Mouse (Mus musculus) CH12.LX (cell line): ENCODE results near the gene Zfp287. TPM values are rescaled to one million over a fixed set of nuclear protein-coding genes. Genes with fewer than 3 reads are reported as not detected.

Experiments
- DNase-seq: peaks from one replicate; pipeline ENCODE4 v3.0.0-alpha.2; 2013; ENCODE audit errors: extremely low read depth
- H3K27ac ChIP-seq: 2 replicates; pipeline ENCODE4 v1.5.1; 2012; ENCODE audit warnings: low read depth, mild to moderate bottlenecking, control low read depth, moderate library complexity; ENCODE audit not compliant: insufficient read depth
- H3K27me3 ChIP-seq: replicated peaks from 2 replicates; pipeline ENCODE3; 2012; ENCODE audit warnings: inconsistent platforms
- H3K36me3 ChIP-seq, 2 experiments: replicated peaks in 1 of 2; 2 replicates each; pipeline versions ENCODE3 to v1.6.1; 2012; ENCODE audit warnings: inconsistent platforms in 1 of 2, low read length in 1 of 2, mild to moderate bottlenecking in 1 of 2, mixed read lengths in 1 of 2, moderate library complexity in 1 of 2; ENCODE audit not compliant: control insufficient read depth in 1 of 2, insufficient read depth in 1 of 2
- H3K4me1 ChIP-seq, 2 experiments: 2 replicates each; pipeline ENCODE4 v1.6.1; 2012; ENCODE audit warnings: inconsistent platforms in 1 of 2, moderate library complexity in 1 of 2; ENCODE audit not compliant: insufficient read depth in 2 of 2, control insufficient read depth in 1 of 2
- H3K4me2 ChIP-seq: 2 replicates; pipeline ENCODE4 v1.6.1; 2012; ENCODE audit warnings: low read depth, mild to moderate bottlenecking, control low read depth; ENCODE audit not compliant: poor library complexity, insufficient read depth, severe bottlenecking
- H3K4me3 ChIP-seq, 3 experiments: fragments of 150-350 bp in 1 of 3; sonication (generic) in 1 of 3; replicated peaks in 1 of 3; 2 replicates each; pipeline versions ENCODE3 to v1.5.1; 2011 to 2012; ENCODE audit warnings: low read depth in 2 of 3, low read length in 2 of 3, mild to moderate bottlenecking in 2 of 3, moderate library complexity in 2 of 3, control low read depth in 1 of 3, improper control_type of control experiment in 1 of 3, inconsistent platforms in 1 of 3, mixed read lengths in 1 of 3; ENCODE audit not compliant: poor library complexity in 1 of 3
- H3K79me2 ChIP-seq: replicated peaks from 2 replicates; pipeline ENCODE4 v1.6.1; 2012; ENCODE audit warnings: mild to moderate bottlenecking, moderate library complexity; ENCODE audit not compliant: control insufficient read depth, poor library complexity, insufficient read depth, severe bottlenecking; ENCODE audit errors: extremely low read depth
- H3K9ac ChIP-seq: 2 replicates; pipeline ENCODE4 v1.6.1; 2012; ENCODE audit warnings: low read depth, mild to moderate bottlenecking, control low read depth, moderate library complexity; ENCODE audit not compliant: insufficient read depth
- H3K9me3 ChIP-seq: replicated peaks from 2 replicates; pipeline ENCODE3; 2012; ENCODE audit warnings: low read length, inconsistent platforms, mixed read lengths
- BHLHE40 ChIP-seq: IDR thresholded peaks from 2 replicates; pipeline ENCODE4 v1.6.1; 2011; ENCODE audit warnings: mild to moderate bottlenecking, low read depth, low read length, improper control_type of control experiment
- CHD1 ChIP-seq: IDR thresholded peaks from 2 replicates; pipeline ENCODE4 v1.6.1; 2012; ENCODE audit warnings: low read depth, low read length, improper control_type of control experiment, inconsistent platforms
- CTCF ChIP-seq, 2 experiments: IDR thresholded peaks in 1 of 2; conservative IDR thresholded peaks in 1 of 2; 2 replicates each; pipeline ENCODE4 v1.5.1; 2011 to 2012; ENCODE audit warnings: low read depth in 2 of 2, low read length in 2 of 2, improper control_type of control experiment in 1 of 2, inconsistent platforms in 1 of 2, mild to moderate bottlenecking in 1 of 2, moderate library complexity in 1 of 2
- E2F4 ChIP-seq: IDR thresholded peaks from 2 replicates; pipeline ENCODE4 v1.6.1; 2011; ENCODE audit warnings: low read depth, low read length, improper control_type of control experiment; ENCODE audit not compliant: insufficient replicate concordance
- JUND ChIP-seq: conservative IDR thresholded peaks from 2 replicates; pipeline ENCODE4 v1.6.1; 2011; ENCODE audit warnings: low read depth, low read length, improper control_type of control experiment
- NELFE ChIP-seq: IDR thresholded peaks from 2 replicates; pipeline ENCODE4 v1.6.1; 2011; ENCODE audit warnings: low read depth, low read length, improper control_type of control experiment
- PAX5 ChIP-seq: IDR thresholded peaks from 2 replicates; pipeline ENCODE4 v1.6.1; 2012; ENCODE audit warnings: low read length, inconsistent platforms, mixed read lengths
- RAD21 ChIP-seq: IDR thresholded peaks from 2 replicates; pipeline ENCODE4 v1.6.1; 2011; ENCODE audit warnings: low read depth, mild to moderate bottlenecking, low read length, improper control_type of control experiment, moderate library complexity
- RCOR1 ChIP-seq: conservative IDR thresholded peaks from 2 replicates; pipeline ENCODE4 v1.6.1; 2012; ENCODE audit warnings: low read depth, mild to moderate bottlenecking, inconsistent platforms, low read length, improper control_type of control experiment
- SIN3A ChIP-seq: IDR thresholded peaks from 2 replicates; pipeline ENCODE4 v1.6.1; 2012; ENCODE audit warnings: low read length, improper control_type of control experiment, inconsistent platforms
- SMC3 ChIP-seq: IDR thresholded peaks from 2 replicates; pipeline ENCODE4 v1.6.1; 2011; ENCODE audit warnings: low read depth, low read length, improper control_type of control experiment
- TBP ChIP-seq: conservative IDR thresholded peaks from 2 replicates; pipeline ENCODE4 v1.6.1; 2011; ENCODE audit warnings: low read depth, low read length, improper control_type of control experiment
- UBTF ChIP-seq: IDR thresholded peaks from 2 replicates; pipeline ENCODE4 v1.6.1; 2012; ENCODE audit warnings: low read depth, mild to moderate bottlenecking, inconsistent platforms, low read length, improper control_type of control experiment, moderate library complexity
- USF2 ChIP-seq: conservative IDR thresholded peaks from 2 replicates; pipeline ENCODE4 v1.6.1; 2011; ENCODE audit warnings: low read depth, low read length, improper control_type of control experiment
- ZKSCAN1 ChIP-seq: IDR thresholded peaks from 2 replicates; pipeline ENCODE4 v1.6.1; 2012; ENCODE audit warnings: low read depth, inconsistent platforms, low read length, improper control_type of control experiment, borderline replicate concordance
- ZMIZ1 ChIP-seq: IDR thresholded peaks from 2 replicates; pipeline ENCODE4 v1.6.1; 2012; ENCODE audit warnings: low read depth, mild to moderate bottlenecking, inconsistent platforms, low read length, improper control_type of control experiment
- dilution Hi-C: fragments of 300-500 bp; cut with MboI; formaldehyde crosslinking; loops from 2 replicates; pipeline ENCODE4 v1.14.3; 2020; ENCODE audit warnings: low sequenced_read_pairs; ENCODE audit not compliant: extremely low pct_unique_long_range_greater_than_20kb, extremely low pct_ligation_motif_present
- in situ Hi-C: fragments of 300-500 bp; cut with MboI; formaldehyde crosslinking; loops from 3 replicates; pipeline ENCODE4 v1.14.3; 2019; ENCODE audit warnings: low sequenced_read_pairs, low pct_ligation_motif_present, low pct_unique_long_range_greater_than_20kb, mixed read lengths
- polyA plus RNA-seq: library from polyadenylated mRNA; unstranded; fragments of >175 nt; gene quantifications from 2 replicates; pipeline ENCODE4 v1.2.1, GENCODE M21; 2012; ENCODE audit warnings: low read depth; ENCODE audit not compliant: insufficient read length
- total RNA-seq, 2 experiments: library from RNA; depleted of rRNA; stranded (reverse); fragments of 300-350 nt in 1 of 2; fragments of >200 nt in 1 of 2; gene quantifications; 2 replicates each; pipeline ENCODE4 v1.2.3; 2012 to 2014

Gene Zfp287
- total and polyA plus RNA-seq, 3 experiments = 4.8 to 7.3 (median 5.7) TPM

DNA sequence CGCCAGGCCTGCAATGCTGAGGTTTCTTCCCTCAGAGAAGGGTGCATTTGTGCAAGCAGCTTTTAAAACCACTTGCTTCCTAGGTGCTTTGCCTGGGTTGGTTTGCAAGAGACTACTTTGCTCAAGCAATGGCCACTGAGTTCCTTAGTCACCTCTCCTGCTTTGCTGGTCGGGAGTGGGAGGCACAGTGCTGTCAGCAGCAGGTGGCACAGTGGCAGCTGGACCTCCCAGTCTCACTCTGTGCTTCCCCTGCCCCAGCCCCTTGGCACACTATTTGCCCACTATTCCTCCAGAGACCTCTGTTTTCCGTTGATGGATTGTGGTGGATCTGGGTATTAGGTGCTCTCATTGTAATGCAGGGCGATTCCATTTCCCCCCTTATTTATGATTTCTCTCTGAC lies 16.4 kb upstream of the Zfp287 start:
- no peak overlapping the region for H3K27ac ChIP-seq
- no peak for DNase-seq
- dilution Hi-C loops = no loop called here
- H3K4me3 ChIP-seq = no peak overlapping the region
- in situ Hi-C loops = no loop called here
- H3K79me2 ChIP-seq = no peaks in the 10 kb centered on the region
- H3K4me1 ChIP-seq = no peaks in the 10 kb centered on the region
- TF ChIP-seq E2F4 (no peak), ZMIZ1 (no peak), RAD21 (no peak), PAX5 (no peak), CTCF (conservative IDR thresholded peaks at IDR 0.05 in 1 of 2, IDR thresholded peaks at IDR 0.05 in 1 of 2; ENCODE audit: low read depth in 2 of 2, low read length in 2 of 2) (no peak), USF2 (no peak), ZKSCAN1 (no peak), NELFE (no peak), UBTF (no peak), JUND (no peak), BHLHE40 (no peak), SIN3A (no peak), RCOR1 (no peak), SMC3 (no peak), CHD1 (no peak)
- H3K4me2 ChIP-seq = no peak overlapping the region
- peaks cover 4% of the 10 kb centered on the region for H3K27me3 ChIP-seq
- no peak overlapping the region for H3K9ac ChIP-seq
- H3K9me3 ChIP-seq = no peaks in the 10 kb centered on the region
- no peaks in the 10 kb centered on the region for H3K36me3 ChIP-seq

DNA sequence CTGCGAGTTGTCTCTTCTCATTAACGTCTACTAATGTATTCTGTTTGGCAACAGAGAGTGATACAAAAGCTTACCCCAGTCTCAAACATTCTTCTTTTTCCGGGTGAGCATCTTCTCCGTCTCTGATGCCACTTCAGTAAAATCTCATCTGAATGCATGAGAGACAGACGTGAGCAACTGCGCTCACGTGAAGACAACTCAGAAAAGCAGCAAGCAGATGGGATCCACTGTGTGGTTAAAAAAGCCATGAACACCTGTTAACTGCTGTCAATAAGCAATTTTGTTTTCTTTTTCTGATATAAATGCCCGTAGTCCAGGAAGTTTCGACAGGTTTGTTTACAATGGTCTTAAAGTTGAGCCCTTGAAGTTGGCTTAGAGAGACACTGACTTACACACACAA lies 15.5 kb upstream of the Zfp287 start:
- no peak overlapping the region for H3K4me3 ChIP-seq
- H3K9ac ChIP-seq = no peak overlapping the region
- H3K4me1 ChIP-seq = no peaks in the 10 kb centered on the region
- TF ChIP-seq BHLHE40 (0 out of 2 replicates have a peak, but pooled peaks have one; percentile 13), TBP (no peak)
- H3K27ac ChIP-seq = no peak overlapping the region
- H3K79me2 ChIP-seq = no peaks in the 10 kb centered on the region
- H3K27me3 ChIP-seq = peaks cover 4% of the 10 kb centered on the region
- DNase-seq = no peak
- H3K9me3 ChIP-seq = no peaks in the 10 kb centered on the region
- in situ Hi-C loops (no loop called here), dilution Hi-C loops (no loop called here)
- no peak overlapping the region for H3K4me2 ChIP-seq
- H3K36me3 ChIP-seq = no peaks in the 10 kb centered on the region
